Mouse (Mus musculus) ES-Bruce4 (cell line): Measurements from ENCODE around the gene Trp63. TPM values are rescaled to one million over a fixed set of nuclear protein-coding genes. Genes with fewer than 3 reads are reported as not detected.

Experiments used
- H3K27ac ChIP-seq: 2 replicates; pipeline ENCODE4 v1.5.1; 2012; ENCODE audit warnings: low read length, inconsistent platforms; ENCODE audit not compliant: insufficient read depth
- H3K27me3 ChIP-seq: 2 replicates; pipeline ENCODE4 v1.6.1; 2012; ENCODE audit warnings: mild to moderate bottlenecking, low read length, inconsistent platforms; ENCODE audit not compliant: control insufficient read depth, poor library complexity, insufficient read depth, severe bottlenecking
- H3K36me3 ChIP-seq: 2 replicates; pipeline ENCODE4 v1.6.1; 2012; ENCODE audit warnings: inconsistent platforms, mild to moderate bottlenecking, low read length, moderate library complexity; ENCODE audit not compliant: control insufficient read depth, poor library complexity, insufficient read depth, severe bottlenecking
- H3K4me1 ChIP-seq: one replicate; pipeline ENCODE4 v1.8.1; 2011; ENCODE audit warnings: low read length; ENCODE audit not compliant: control insufficient read depth, insufficient read depth
- H3K4me3 ChIP-seq: 2 replicates; pipeline ENCODE4 v1.5.1; 2011; ENCODE audit warnings: low read depth, mild to moderate bottlenecking, low read length
- H3K9ac ChIP-seq: 2 replicates; pipeline ENCODE4 v1.6.1; 2012; ENCODE audit warnings: low read depth, mild to moderate bottlenecking, inconsistent platforms; ENCODE audit not compliant: poor library complexity, severe bottlenecking
- H3K9me3 ChIP-seq: replicated peaks from 2 replicates; pipeline ENCODE4 v1.6.1; 2012; ENCODE audit warnings: mild to moderate bottlenecking, low read length, inconsistent platforms; ENCODE audit not compliant: control insufficient read depth, poor library complexity, insufficient read depth, severe bottlenecking
- CTCF ChIP-seq: IDR thresholded peaks from one replicate; pipeline ENCODE4 v1.8.1; 2011; ENCODE audit warnings: low read depth, low read length
- EP300 ChIP-seq: IDR thresholded peaks from 2 replicates; pipeline ENCODE4 v1.6.1; 2011; ENCODE audit warnings: low read depth, low read length; ENCODE audit not compliant: insufficient read depth
- POLR2A ChIP-seq: IDR thresholded peaks from one replicate; pipeline ENCODE4 v1.8.1; 2011; ENCODE audit warnings: low read length; ENCODE audit not compliant: insufficient read depth
- polyA plus RNA-seq: library from polyadenylated mRNA; stranded (reverse); fragments of >200 nt; gene quantifications from 2 replicates; pipeline ENCODE4 v1.2.4, GENCODE M21; 2011; ENCODE audit warnings: low read depth; ENCODE audit not compliant: missing spikeins, insufficient read depth, insufficient read length

Gene Trp63
- polyA plus RNA-seq, 1 experiment = 0.61 TPM

GRCm38 (mm10) chr16:25865096-25865869 lies 181.7 kb downstream of the Trp63 start:
- Histone ChIP-seq H3K36me3 (no peaks in the 10 kb centered on the region), H3K4me3 (no peak overlapping the region), H3K27ac (no peak overlapping the region), H3K27me3 (no peaks in the 10 kb centered on the region; the same call in 1 of the 2 replicates), H3K4me1 (no peaks in the 10 kb centered on the region), H3K9me3 (no peaks in the 10 kb centered on the region), H3K9ac (no peak overlapping the region)
- TF ChIP-seq POLR2A = no peak

GRCm38 (mm10) chr16:25871503-25871902 lies 187.9 kb downstream of the Trp63 start:
- peaks cover 2% of the 10 kb centered on the region for H3K4me1 ChIP-seq
- H3K36me3 ChIP-seq = no peaks in the 10 kb centered on the region
- H3K4me3 ChIP-seq = no peak overlapping the region
- TF ChIP-seq CTCF (no peak), EP300 (no peak), POLR2A (no peak)
- H3K27me3 ChIP-seq = no peaks in the 10 kb centered on the region
- H3K27ac ChIP-seq = no peak overlapping the region
- no peak overlapping the region for H3K9ac ChIP-seq
- no peaks in the 10 kb centered on the region for H3K9me3 ChIP-seq

- H3K9me3 ChIP-seq = no peaks in the 10 kb centered on the region; the same call in 1 of the 2 replicates
These were observed 192.1 kb downstream of the Trp63 start for GRCm38 (mm10) chr16:25875681-25876080.

GRCm38 (mm10) chr16:25877416-25877965 lies 193.9 kb downstream of the Trp63 start:
- H3K4me1 ChIP-seq = no peaks in the 10 kb centered on the region
- H3K9ac ChIP-seq = no peak overlapping the region
- TF ChIP-seq CTCF (no peak), POLR2A (no peak), EP300 (no peak)
- H3K36me3 ChIP-seq = no peaks in the 10 kb centered on the region
- H3K4me3 ChIP-seq = no peak overlapping the region
- H3K27me3 ChIP-seq = no peaks in the 10 kb centered on the region
- H3K9me3 ChIP-seq = no peaks in the 10 kb centered on the region; the same call in 1 of the 2 replicates
- H3K27ac ChIP-seq = no peak overlapping the region

More at GRCm38 (mm10) chr16:25875681-25876080, 192.1 kb downstream of the Trp63 start:
- no peaks in the 10 kb centered on the region for H3K36me3 ChIP-seq
- no peak overlapping the region for H3K27ac ChIP-seq
- no peaks in the 10 kb centered on the region for H3K27me3 ChIP-seq
- no peak overlapping the region for H3K9ac ChIP-seq
- TF ChIP-seq CTCF (no peak), EP300 (no peak), POLR2A (no peak)
- H3K4me1 ChIP-seq = peaks cover 2% of the 10 kb centered on the region
- no peak overlapping the region for H3K4me3 ChIP-seq

- Histone ChIP-seq H3K36me3 (no peaks in the 10 kb centered on the region), H3K27ac (no peak overlapping the region), H3K4me3 (no peak overlapping the region), H3K9ac (no peak overlapping the region), H3K9me3 (no peaks in the 10 kb centered on the region; the same call in 1 of the 2 replicates), H3K4me1 (no peaks in the 10 kb centered on the region), H3K27me3 (no peaks in the 10 kb centered on the region)
- TF ChIP-seq CTCF (no peak), POLR2A (no peak), EP300 (no peak)
These were observed 194.6 kb downstream of the Trp63 start for GRCm38 (mm10) chr16:25878116-25878515.

GRCm38 (mm10) chr16:25899071-25899470 lies 215.5 kb downstream of the Trp63 start:
- Histone ChIP-seq H3K27ac (no peak overlapping the region), H3K9ac (no peak overlapping the region), H3K27me3 (no peaks in the 10 kb centered on the region), H3K36me3 (no peaks in the 10 kb centered on the region), H3K9me3 (no peaks in the 10 kb centered on the region), H3K4me3 (no peak overlapping the region), H3K4me1 (no peaks in the 10 kb centered on the region)
- TF ChIP-seq CTCF (no peak), POLR2A (no peak), EP300 (no peak)
